Mouse (Mus musculus): ENCODE results near the gene Zfp697.
"Not testable (repeated sequence)": the region's sequence is repeated elsewhere in the genome, so short reads cannot be mapped to it uniquely, and the experiment has no call there.

Zfp697 gene

GRCm38 (mm10) chr3:98422926-98423325 is 40.7 kb downstream of the Zfp697 start:
- DNase-seq: no peak

GRCm38 (mm10) chr3:98426749-98427148 is 44.5 kb downstream of the Zfp697 start:
- DNase-seq: no peak

GRCm38 (mm10) chr3:98427260-98427599 is 45.0 kb downstream of the Zfp697 start:
- DNase-seq: no peak

DNA sequence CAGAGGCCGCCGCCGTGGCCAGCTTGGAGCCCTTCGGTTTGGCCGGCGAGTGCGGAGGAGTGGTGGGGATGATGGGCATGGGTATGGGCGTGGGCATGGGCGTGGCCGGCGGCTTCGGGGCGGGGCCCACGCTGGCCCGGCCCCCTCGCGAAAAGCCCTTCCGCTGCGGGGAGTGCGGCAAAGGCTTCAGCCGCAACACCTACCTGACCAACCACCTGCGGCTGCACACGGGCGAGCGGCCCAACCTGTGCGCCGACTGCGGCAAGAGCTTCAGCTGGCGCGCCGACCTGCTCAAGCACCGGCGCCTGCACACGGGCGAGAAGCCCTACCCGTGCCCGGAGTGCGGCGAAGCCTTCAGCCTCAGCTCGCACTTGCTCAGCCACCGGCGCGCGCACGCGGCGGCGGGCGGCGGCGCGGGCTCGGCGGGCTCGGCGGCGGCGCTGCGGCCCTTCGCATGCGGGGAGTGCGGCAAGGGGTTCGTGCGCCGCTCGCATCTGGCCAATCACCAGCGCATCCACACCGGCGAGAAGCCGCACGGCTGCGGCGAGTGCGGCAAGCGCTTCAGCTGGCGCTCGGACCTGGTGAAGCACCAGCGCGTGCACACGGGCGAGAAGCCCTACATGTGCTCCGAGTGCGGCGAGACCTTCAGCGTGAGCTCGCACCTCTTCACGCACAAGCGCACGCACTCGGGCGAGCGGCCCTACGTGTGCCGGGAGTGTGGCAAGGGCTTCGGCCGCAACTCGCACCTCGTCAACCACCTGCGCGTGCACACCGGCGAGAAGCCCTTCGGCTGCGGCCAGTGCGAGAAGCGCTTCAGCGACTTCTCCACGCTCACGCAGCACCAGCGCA is 45.6 kb downstream of the Zfp697 start:
- DNase-seq: peak; percentile 71

DNA sequence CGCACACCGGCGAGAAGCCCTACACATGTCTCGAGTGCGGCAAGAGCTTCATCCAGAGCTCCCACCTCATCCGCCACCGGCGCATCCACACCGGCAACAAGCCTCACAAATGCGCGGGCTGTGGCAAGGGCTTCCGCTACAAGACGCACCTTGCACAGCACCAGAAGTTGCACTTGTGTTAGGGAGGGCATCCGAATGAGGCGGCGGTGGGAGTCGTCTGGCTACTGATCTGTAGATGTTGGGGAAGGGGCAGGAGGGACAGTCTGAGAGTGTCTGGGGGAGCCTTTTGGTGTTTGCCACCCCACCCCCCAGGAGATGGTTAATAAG is 46.2 kb downstream of the Zfp697 start:
- no peak for DNase-seq

DNA sequence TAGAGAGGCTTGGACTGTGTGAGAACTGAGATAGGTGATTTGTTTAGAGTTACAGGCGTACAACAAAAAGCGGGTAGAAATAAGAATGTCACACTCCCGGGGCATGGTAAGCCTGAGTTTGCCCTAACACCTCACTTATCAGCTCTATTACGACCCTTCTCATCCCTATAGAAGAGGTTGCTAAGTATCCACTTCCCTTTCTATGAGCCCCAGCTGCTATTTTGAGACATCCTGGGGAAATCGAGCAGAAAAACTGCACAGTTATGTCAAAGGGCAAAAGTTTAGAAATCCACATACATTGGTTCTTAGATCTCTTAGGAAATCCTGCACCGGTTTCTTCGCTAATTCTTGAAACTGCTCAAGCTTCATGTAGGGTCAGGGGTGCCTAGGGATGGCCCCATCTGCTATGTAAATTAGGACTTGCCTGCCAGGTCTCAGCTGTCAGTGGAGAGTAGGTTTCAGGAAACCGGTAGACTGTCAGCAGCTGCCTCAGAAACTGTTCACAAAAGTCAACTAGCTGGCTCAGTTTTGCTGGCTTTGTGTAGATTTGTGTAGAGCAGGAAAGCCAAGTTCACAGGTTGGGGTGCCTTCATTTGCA is 46.8 kb downstream of the Zfp697 start:
- DNase-seq: no peak

DNA sequence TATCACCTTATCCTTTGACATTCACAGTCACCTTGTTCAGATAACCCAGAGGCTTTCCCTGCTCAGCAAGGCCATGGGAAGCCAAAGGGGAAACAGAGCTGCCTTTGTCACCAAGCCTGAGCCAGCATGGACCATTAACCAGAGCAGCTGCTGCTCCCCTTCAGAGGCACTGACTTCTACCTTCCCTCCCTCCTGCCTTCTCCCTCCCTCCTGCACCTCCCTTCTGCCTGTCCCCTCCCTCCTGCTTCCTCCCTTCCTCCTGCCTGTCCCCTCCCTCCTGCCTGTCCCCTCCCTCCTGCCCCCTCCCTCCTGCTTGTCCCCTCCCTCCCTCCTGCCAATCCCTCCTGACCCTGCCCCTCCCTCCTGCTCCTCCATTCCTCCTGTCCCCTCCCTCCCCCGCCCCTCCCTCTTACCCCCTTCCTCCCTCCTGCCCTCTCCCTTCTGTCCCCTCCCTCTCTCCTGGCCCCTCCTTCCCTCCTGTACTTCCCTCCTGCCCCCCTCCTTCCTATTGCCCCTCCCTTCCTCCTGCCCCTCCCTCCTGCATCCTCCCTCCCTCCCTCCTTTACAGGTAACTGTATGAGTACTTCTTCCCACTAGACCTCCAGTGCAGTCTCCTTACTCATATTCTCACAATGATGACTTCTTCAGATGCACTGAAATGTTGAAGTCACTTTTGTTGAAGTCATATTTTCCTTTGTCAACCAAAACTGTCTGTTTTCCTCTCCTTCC is 52.0 kb downstream of the Zfp697 start:
- no peak for DNase-seq

GRCm38 (mm10) chr3:98435030-98435429 is 52.8 kb downstream of the Zfp697 start:
- DNase-seq: no peak

DNA sequence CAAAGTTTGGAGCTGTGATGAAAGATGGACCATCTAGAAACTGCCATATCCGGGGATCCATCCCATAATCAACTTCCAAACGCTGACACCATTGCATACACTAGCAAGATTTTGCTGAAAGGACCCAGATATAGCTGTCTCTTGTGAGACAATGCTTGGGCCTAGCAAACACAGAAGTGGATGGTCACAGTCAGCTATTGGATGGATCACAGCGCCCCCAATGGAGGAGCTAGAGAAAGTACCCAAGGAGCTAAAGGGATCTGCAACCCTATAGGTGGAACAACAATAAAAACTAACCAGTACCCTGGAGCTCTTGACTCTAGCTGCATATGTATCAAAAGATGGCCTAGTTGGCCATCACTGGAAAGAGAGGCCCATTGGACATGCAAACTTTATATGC is 60.0 kb downstream of the Zfp697 start:
- DNase-seq: not testable (repeated sequence)

GRCm38 (mm10) chr3:98443149-98443779 is 61.0 kb downstream of the Zfp697 start:
- not testable (repeated sequence) for DNase-seq

- not testable (repeated sequence) for DNase-seq
These were observed 61.7 kb downstream of the Zfp697 start for GRCm38 (mm10) chr3:98443924-98444323.

GRCm38 (mm10) chr3:98453786-98454185 is 71.5 kb downstream of the Zfp697 start:
- not testable (repeated sequence) for DNase-seq

DNA sequence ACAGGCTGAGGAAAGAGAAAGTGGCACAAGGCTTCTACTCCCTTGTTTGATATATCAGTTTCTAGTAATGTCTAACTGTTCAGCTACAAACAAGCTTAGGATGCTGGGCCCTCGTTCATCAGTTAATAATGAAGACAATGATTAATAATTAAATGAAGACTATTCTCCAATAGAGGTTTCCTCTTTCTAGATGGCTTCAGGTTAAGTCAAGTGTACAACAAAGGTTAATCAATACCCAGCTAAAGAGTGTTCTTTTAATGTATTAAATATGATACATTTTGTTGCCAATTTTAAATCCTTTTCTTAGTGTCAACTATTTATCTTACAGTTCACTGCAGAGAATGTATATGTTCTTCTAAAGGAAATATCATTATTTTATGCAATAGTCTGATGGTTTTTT is 74.8 kb downstream of the Zfp697 start, which contains the start of gene Gm4450:
Gene Gm4450, minus strand, starts transcription at position 101 of the 400 bp plus-strand sequence.
- DNase-seq: not testable (repeated sequence)

GRCm38 (mm10) chr3:98469323-98469722 is 87.1 kb downstream of the Zfp697 start:
- not testable (repeated sequence) for DNase-seq

- DNase-seq: not testable (repeated sequence)
These were observed 88.8 kb downstream of the Zfp697 start for GRCm38 (mm10) chr3:98471057-98471456.

DNA sequence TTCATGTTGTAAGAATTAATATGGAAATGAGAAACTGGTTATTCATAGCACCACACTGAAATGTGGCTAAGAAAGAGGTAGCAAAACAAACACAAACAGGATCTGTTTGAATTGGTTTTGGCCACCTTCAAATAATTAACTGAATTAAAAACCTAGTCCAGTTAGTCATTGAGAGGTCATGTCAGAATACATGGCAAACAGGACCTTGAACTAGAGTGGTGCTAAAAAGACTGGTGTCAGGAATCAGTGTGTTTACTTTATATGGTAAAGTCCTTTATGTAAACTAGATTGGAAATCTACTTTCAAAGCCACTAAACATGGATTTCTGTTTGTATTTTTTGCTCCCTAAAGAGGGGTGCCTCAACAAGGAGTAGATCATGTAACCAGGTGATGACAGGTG is 89.2 kb downstream of the Zfp697 start:
- not testable (repeated sequence) for DNase-seq

DNA sequence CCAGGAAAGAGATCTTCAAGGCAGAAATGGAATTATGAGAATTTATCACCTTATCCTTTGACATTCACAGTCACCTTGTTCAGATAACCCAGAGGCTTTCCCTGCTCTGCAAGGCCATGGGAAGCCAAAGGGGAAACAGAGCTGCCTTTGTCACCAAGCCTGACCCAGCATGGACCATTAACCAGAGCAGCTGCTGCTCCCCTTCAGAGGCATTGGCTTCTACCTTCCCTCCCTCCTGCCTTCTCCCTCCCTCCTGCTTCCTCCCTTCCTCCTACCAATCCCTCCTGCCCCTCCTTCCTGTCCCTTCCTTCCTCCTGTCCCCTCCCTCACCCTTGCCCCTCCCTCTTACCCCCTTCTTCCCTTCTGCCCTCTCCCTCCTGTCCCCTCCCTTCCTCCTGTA is 111.9 kb downstream of the Zfp697 start:
- not testable (repeated sequence) for DNase-seq

DNA sequence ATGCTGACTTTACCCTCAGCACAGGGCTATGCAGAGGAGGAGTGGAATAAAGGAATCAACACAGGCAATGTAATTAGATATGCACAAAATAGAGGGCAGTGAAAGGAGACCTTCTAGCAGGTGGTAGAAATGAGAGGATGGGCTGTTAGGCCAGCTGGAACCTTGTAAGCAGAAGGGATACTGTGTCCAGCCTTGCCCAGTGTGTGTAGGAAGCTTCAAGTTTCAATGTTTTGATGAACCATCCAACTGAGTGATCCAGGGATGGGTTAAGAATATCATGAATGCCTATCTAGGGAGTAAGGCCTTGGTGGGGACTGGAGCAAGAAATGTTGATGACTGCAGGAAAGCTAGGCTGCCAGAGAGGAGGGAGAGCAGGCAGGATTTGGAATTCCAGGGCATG is 112.8 kb downstream of the Zfp697 start:
- not testable (repeated sequence) for DNase-seq

DNA sequence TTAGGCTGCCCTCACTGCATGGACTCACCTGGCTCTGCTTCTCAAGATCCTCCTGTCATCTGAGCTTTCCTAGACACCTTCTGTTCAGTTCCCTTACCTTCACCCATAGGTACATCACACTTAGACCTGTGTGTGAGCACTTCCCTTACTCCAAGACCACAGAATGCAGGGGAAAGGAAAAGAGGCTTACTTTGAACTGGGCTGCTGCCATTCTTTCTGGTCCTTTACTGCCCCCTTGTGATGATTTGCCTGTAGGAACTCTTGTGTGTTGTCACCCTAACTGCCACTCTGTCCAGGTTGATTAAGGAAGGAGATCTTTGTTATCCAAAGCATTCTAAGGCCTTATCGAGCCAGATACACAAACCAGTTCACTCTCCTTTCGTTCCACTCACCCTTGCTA is 114.5 kb downstream of the Zfp697 start:
- not testable (repeated sequence) for DNase-seq

- not testable (repeated sequence) for DNase-seq
These were observed 115.1 kb downstream of the Zfp697 start for GRCm38 (mm10) chr3:98497401-98497800.

GRCm38 (mm10) chr3:98507229-98507628 is 125.0 kb downstream of the Zfp697 start:
- DNase-seq: not testable (repeated sequence)

- not testable (repeated sequence) for DNase-seq
These were observed 128.2 kb downstream of the Zfp697 start, which contains the start of gene Hsd3b4 for GRCm38 (mm10) chr3:98510414-98510813. Hsd3b4 (minus strand) TSS chr3:98510514.

DNA sequence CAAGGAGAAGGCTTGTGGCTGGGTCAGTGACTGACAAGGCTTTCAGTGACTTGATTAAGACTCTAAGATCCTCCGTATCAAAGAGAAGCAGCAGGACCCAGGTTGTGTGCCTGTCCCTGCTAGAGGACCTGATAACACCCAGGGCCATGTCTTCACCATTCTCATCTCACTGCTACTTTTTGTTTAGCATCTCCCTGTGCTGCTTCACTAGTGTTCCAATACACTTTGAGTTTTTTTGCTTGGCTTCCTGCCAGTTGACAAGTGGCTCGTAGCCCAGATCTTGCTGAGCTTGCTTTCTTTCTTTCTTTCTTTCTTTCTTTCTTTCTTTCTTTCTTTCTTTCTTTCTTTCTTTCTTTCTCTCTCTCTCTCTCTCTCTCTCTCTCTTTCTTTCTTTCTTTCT is 140.5 kb downstream of the Zfp697 start:
- not testable (repeated sequence) for DNase-seq
